23 mouse cellular contexts compared by ENCODE assay signal in genomic region chr3:54475879-54476278, GRCm38 (mm10).
"Had no signal": no experiment of that assay in that cellular context is flagged by ENCODE, and none has a peak within 500 bp of the region (broad histone marks: within the 10 kb centered on the region; RNA-seq: fewer than 3 reads in every experiment).

No protein-coding gene starts in this region.

- H3K9ac ChIP-seq: heart, embryonic 13.5 days; heart, embryonic 15.5 days; hindbrain, embryonic 13.5 days; hindbrain, embryonic 15.5 days; limb, embryonic 12.5 days; liver, embryonic 14.5 days had no signal

- H3K36me3 ChIP-seq: heart, embryonic 13.5 days; heart, embryonic 15.5 days; hindbrain, embryonic 13.5 days; hindbrain, embryonic 15.5 days; limb, embryonic 10.5 days; limb, embryonic 12.5 days had no signal

- ATAC-seq: hindbrain, postnatal 0 days had no signal

- DNase-seq: gastrocnemius, postnatal 14 days; gastrocnemius, postnatal 36 days; heart, adult 11 months; heart, postnatal 36 days; kidney, adult 18-20 months; kidney, adult 8-10 months; kidney, postnatal 10 days; kidney, postnatal 25 days; kidney, postnatal 4 days; liver; lung, adult 18-20 months had no signal

- H3K4me2 ChIP-seq: heart, embryonic 11.5 days; heart, embryonic 13.5 days; heart, embryonic 15.5 days; hindbrain, embryonic 13.5 days; hindbrain, embryonic 15.5 days; limb, embryonic 12.5 days; liver, embryonic 11.5 days had no signal

- H3K27ac ChIP-seq: heart, embryonic 13.5 days; heart, embryonic 15.5 days; hindbrain, embryonic 13.5 days; hindbrain, embryonic 15.5 days; hindbrain, postnatal 0 days; layer of hippocampus, adult 2 months; left cerebral cortex, adult 2 months; limb, embryonic 10.5 days; limb, embryonic 12.5 days; liver, embryonic 14.5 days had no signal

- H3K4me3 ChIP-seq: heart, embryonic 13.5 days; heart, embryonic 15.5 days; hindbrain, embryonic 13.5 days; hindbrain, embryonic 15.5 days; layer of hippocampus, adult 2 months; left cerebral cortex, adult 2 months; limb, embryonic 10.5 days; limb, embryonic 12.5 days had no signal

- H3K9me3 ChIP-seq: heart, embryonic 13.5 days; heart, embryonic 15.5 days; hindbrain, embryonic 13.5 days; hindbrain, embryonic 15.5 days; limb, embryonic 10.5 days; limb, embryonic 12.5 days had no signal

- H3K4me1 ChIP-seq: heart, embryonic 15.5 days; hindbrain, embryonic 13.5 days; hindbrain, embryonic 15.5 days had no signal

- H3K27me3 ChIP-seq: heart, embryonic 13.5 days; heart, embryonic 15.5 days; hindbrain, embryonic 13.5 days; hindbrain, embryonic 15.5 days; limb, embryonic 12.5 days had no signal
